Mouse (Mus musculus) embryonic facial prominence, embryonic 13.5 days (tissue): ENCODE data around the gene Rapgef2. TPM values are rescaled to one million over a fixed set of nuclear protein-coding genes. Genes with fewer than 3 reads are reported as not detected.

ENCODE experiments used
- ATAC-seq: fragments of 200-750 bp; cut with Nextera tagmentation; 2 replicates; pipeline ENCODE4 v1.8.0; 2017; ENCODE audit warnings: low read depth; ENCODE audit not compliant: insufficient number of reproducible peaks, insufficient read depth, low FRiP score, low TSS enrichment
- H3K27ac ChIP-seq: fragments of 300-500 bp; sonication (generic); 2 replicates; pipeline ENCODE4 v1.5.1; 2015; ENCODE audit warnings: moderate library complexity, mild to moderate bottlenecking, inconsistent platforms
- H3K27me3 ChIP-seq: fragments of 300-500 bp; sonication (generic); 2 replicates; pipeline ENCODE4 v1.6.1; 2015; ENCODE audit warnings: mild to moderate bottlenecking, inconsistent platforms
- H3K36me3 ChIP-seq: fragments of 300-500 bp; sonication (generic); 2 replicates; pipeline ENCODE4 v1.6.1; 2015; ENCODE audit warnings: mild to moderate bottlenecking, inconsistent platforms
- H3K4me1 ChIP-seq: fragments of 300-500 bp; sonication (generic); 2 replicates; pipeline ENCODE4 v1.6.1; 2015; ENCODE audit warnings: inconsistent platforms
- H3K4me2 ChIP-seq: fragments of 300-500 bp; sonication (generic); 2 replicates; pipeline ENCODE4 v1.6.1; 2015; ENCODE audit warnings: moderate library complexity, mild to moderate bottlenecking, inconsistent platforms
- H3K4me3 ChIP-seq: fragments of 300-500 bp; sonication (generic); 2 replicates; pipeline ENCODE4 v1.5.1; 2015; ENCODE audit warnings: mild to moderate bottlenecking, inconsistent platforms
- H3K9ac ChIP-seq: fragments of 300-500 bp; sonication (generic); 2 replicates; pipeline ENCODE4 v1.6.1; 2015; ENCODE audit warnings: mild to moderate bottlenecking, inconsistent platforms
- H3K9me3 ChIP-seq: fragments of 300-500 bp; sonication (generic); 2 replicates; pipeline ENCODE4 v1.6.1; 2016; ENCODE audit warnings: inconsistent platforms
- WGBS: fragments of 180-500 bp; shearing (Covaris S2); methylation state at CpG from one replicate; pipeline ENCODE4 v1.1.7; 2015; ENCODE audit warnings: mixed read lengths; 5-methylcytosine and 5-hydroxymethylcytosine counted together
- polyA plus RNA-seq: library from polyadenylated mRNA; unstranded; fragments of >200 nt; fragmentation: Nextera tagmentation; extraction: Ambion mirVana; gene quantifications from 2 replicates; pipeline ENCODE4 v1.2.1, GENCODE M21; 2015

Rapgef2 gene
- polyA plus RNA-seq, 1 experiment from 2014 or later: 8.9 TPM

GRCm38 (mm10) chr3:79248659-79249235 is 37.6 kb downstream of the Rapgef2 start:
- no peak overlapping the region for H3K4me2 ChIP-seq
- H3K36me3 ChIP-seq: no peaks in the 10 kb centered on the region
- H3K9me3 ChIP-seq: no peaks in the 10 kb centered on the region
- no peak overlapping the region for H3K27ac ChIP-seq
- 89% methylated on average over 5 of the region's 5 CpGs for WGBS
- no peaks in the 10 kb centered on the region for H3K27me3 ChIP-seq
- ATAC-seq: no peak
- no peak overlapping the region for H3K9ac ChIP-seq
- H3K4me1 ChIP-seq: peaks cover 28% of the 10 kb centered on the region
- H3K4me3 ChIP-seq: no peak overlapping the region

- ATAC-seq: no peak
- Histone ChIP-seq H3K9me3 (no peaks in the 10 kb centered on the region), H3K9ac (no peak overlapping the region), H3K36me3 (no peaks in the 10 kb centered on the region), H3K4me1 (peaks cover 28% of the 10 kb centered on the region), H3K27me3 (no peaks in the 10 kb centered on the region), H3K4me3 (no peak overlapping the region), H3K4me2 (no peak overlapping the region), H3K27ac (no peak overlapping the region)
- 75% methylated on average over 11 of the region's 11 CpGs for WGBS
Observed at GRCm38 (mm10) chr3:79248208-79248607, 38.1 kb downstream of the Rapgef2 start.

- H3K4me3 ChIP-seq: no peak overlapping the region
- no peaks in the 10 kb centered on the region for H3K36me3 ChIP-seq
- no peak overlapping the region for H3K4me2 ChIP-seq
- no peak overlapping the region for H3K27ac ChIP-seq
- H3K9me3 ChIP-seq: no peaks in the 10 kb centered on the region
- WGBS: 61% methylated on average over 9 of the region's 9 CpGs
- no peak overlapping the region for H3K9ac ChIP-seq
- peaks cover 28% of the 10 kb centered on the region for H3K4me1 ChIP-seq
- no peaks in the 10 kb centered on the region for H3K27me3 ChIP-seq
- ATAC-seq: no peak
Observed at GRCm38 (mm10) chr3:79244347-79244746, 42.0 kb downstream of the Rapgef2 start.

GRCm38 (mm10) chr3:79242922-79243705 is 43.2 kb downstream of the Rapgef2 start:
- Histone ChIP-seq H3K36me3 (no peaks in the 10 kb centered on the region), H3K4me3 (no peak overlapping the region), H3K4me1 (peaks cover 36% of the 10 kb centered on the region), H3K27ac (no peak overlapping the region), H3K9me3 (no peaks in the 10 kb centered on the region), H3K9ac (no peak overlapping the region), H3K27me3 (no peaks in the 10 kb centered on the region), H3K4me2 (no peak overlapping the region)
- no peak for ATAC-seq
- WGBS: 66% methylated on average over 12 of the region's 12 CpGs

- Histone ChIP-seq H3K36me3 (no peaks in the 10 kb centered on the region), H3K4me2 (no peak overlapping the region), H3K27me3 (no peaks in the 10 kb centered on the region), H3K9ac (no peak overlapping the region), H3K4me3 (no peak overlapping the region), H3K9me3 (no peaks in the 10 kb centered on the region), H3K27ac (no peak overlapping the region), H3K4me1 (peaks cover 36% of the 10 kb centered on the region)
- no peak for ATAC-seq
- WGBS: 52% methylated on average over 8 of the region's 8 CpGs
Observed at GRCm38 (mm10) chr3:79242298-79242697, 44.0 kb downstream of the Rapgef2 start.

- WGBS: 88% methylated on average over 6 of the region's 6 CpGs
- H3K27me3 ChIP-seq: no peaks in the 10 kb centered on the region
- H3K4me3 ChIP-seq: no peak overlapping the region
- no peaks in the 10 kb centered on the region for H3K36me3 ChIP-seq
- H3K4me2 ChIP-seq: no peak overlapping the region
- H3K4me1 ChIP-seq: peaks cover 49% of the 10 kb centered on the region
- no peak for ATAC-seq
- no peaks in the 10 kb centered on the region for H3K9me3 ChIP-seq
- H3K27ac ChIP-seq: no peak overlapping the region
- H3K9ac ChIP-seq: no peak overlapping the region
Observed at GRCm38 (mm10) chr3:79239066-79239462, 47.3 kb downstream of the Rapgef2 start.

- WGBS: 67% methylated on average over 4 of the region's 4 CpGs
- no peak for ATAC-seq
- H3K9me3 ChIP-seq: no peaks in the 10 kb centered on the region
- H3K4me3 ChIP-seq: no peak overlapping the region
- H3K27me3 ChIP-seq: no peaks in the 10 kb centered on the region
- no peak overlapping the region for H3K4me2 ChIP-seq
- H3K4me1 ChIP-seq: peaks cover 54% of the 10 kb centered on the region
- H3K27ac ChIP-seq: no peak overlapping the region
- H3K9ac ChIP-seq: no peak overlapping the region
- no peaks in the 10 kb centered on the region for H3K36me3 ChIP-seq
Observed at GRCm38 (mm10) chr3:79238456-79239065, 47.8 kb downstream of the Rapgef2 start.

GRCm38 (mm10) chr3:79237619-79238342 is 48.5 kb downstream of the Rapgef2 start:
- Histone ChIP-seq H3K4me2 (no peak overlapping the region), H3K27ac (no peak overlapping the region), H3K27me3 (no peaks in the 10 kb centered on the region), H3K9ac (no peak overlapping the region), H3K36me3 (no peaks in the 10 kb centered on the region), H3K4me3 (no peak overlapping the region), H3K4me1 (peaks cover 48% of the 10 kb centered on the region), H3K9me3 (no peaks in the 10 kb centered on the region)
- WGBS: 83% methylated on average over 9 of the region's 9 CpGs
- no peak for ATAC-seq

GRCm38 (mm10) chr3:79234485-79234884 is 51.8 kb downstream of the Rapgef2 start:
- no peak overlapping the region for H3K27ac ChIP-seq
- H3K4me1 ChIP-seq: peaks cover 55% of the 10 kb centered on the region
- 32% methylated on average over 3 of the region's 3 CpGs for WGBS
- ATAC-seq: no peak
- H3K27me3 ChIP-seq: no peaks in the 10 kb centered on the region
- no peaks in the 10 kb centered on the region for H3K9me3 ChIP-seq
- H3K4me2 ChIP-seq: no peak overlapping the region
- H3K9ac ChIP-seq: no peak overlapping the region
- H3K36me3 ChIP-seq: no peaks in the 10 kb centered on the region
- H3K4me3 ChIP-seq: no peak overlapping the region

GRCm38 (mm10) chr3:79233478-79234415 is 52.6 kb downstream of the Rapgef2 start:
- H3K4me3 ChIP-seq: no peak overlapping the region
- H3K9me3 ChIP-seq: no peaks in the 10 kb centered on the region
- no peak overlapping the region for H3K27ac ChIP-seq
- H3K4me1 ChIP-seq: peaks cover 52% of the 10 kb centered on the region
- H3K27me3 ChIP-seq: no peaks in the 10 kb centered on the region
- no peaks in the 10 kb centered on the region for H3K36me3 ChIP-seq
- 51% methylated on average over 13 of the region's 13 CpGs for WGBS
- ATAC-seq: no peak
- H3K4me2 ChIP-seq: no peak overlapping the region
- H3K9ac ChIP-seq: no peak overlapping the region

GRCm38 (mm10) chr3:79230718-79231117 is 55.6 kb downstream of the Rapgef2 start:
- 96% methylated on average over 4 of the region's 4 CpGs for WGBS
- no peaks in the 10 kb centered on the region for H3K9me3 ChIP-seq
- no peak for ATAC-seq
- H3K9ac ChIP-seq: no peak overlapping the region
- peaks cover 32% of the 10 kb centered on the region for H3K4me1 ChIP-seq
- H3K4me3 ChIP-seq: no peak overlapping the region
- no peak overlapping the region for H3K27ac ChIP-seq
- no peaks in the 10 kb centered on the region for H3K27me3 ChIP-seq
- no peak overlapping the region for H3K4me2 ChIP-seq
- no peaks in the 10 kb centered on the region for H3K36me3 ChIP-seq
